Mouse (Mus musculus): ENCODE data around the gene Tcirg1.

DNA sequence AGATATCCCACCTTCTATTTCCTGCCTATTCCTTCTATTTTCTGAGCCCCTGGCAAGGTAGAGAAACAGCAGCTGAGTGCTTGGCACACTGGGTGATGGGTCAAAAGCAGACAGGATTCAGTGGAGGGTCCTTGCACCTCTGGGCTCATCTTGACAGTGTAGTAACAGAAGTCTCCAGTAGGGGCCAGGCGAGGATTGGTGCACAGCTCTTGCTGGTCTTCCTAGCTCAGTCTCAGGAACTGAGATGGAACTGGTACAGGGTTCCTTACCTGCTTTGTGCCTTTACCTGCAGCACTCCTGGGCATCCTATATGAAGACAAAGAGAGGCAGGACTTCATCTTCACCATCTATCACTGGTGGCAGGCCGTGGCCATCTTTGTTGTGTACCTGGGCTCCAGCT, 39.8 kb upstream of the Tcirg1 start:
- TF ChIP-seq POLR2A (IDR thresholded peaks at IDR 0.05; ENCODE audit: borderline replicate concordance, insufficient read depth, low read length), result no peak
- TF ChIP-seq CTCF (IDR thresholded peaks at IDR 0.05; ENCODE audit: borderline replicate concordance, insufficient read depth, low read depth, low read length), result peak; percentile 97
